Mouse (Mus musculus) effector memory CD4-positive, alpha-beta T cell, adult 7 months (primary cell): ENCODE results near the gene Sat1. TPM values are rescaled to one million over a fixed set of nuclear protein-coding genes. Genes with fewer than 3 reads are reported as not detected.

Source experiments
- polyA plus RNA-seq: library from polyadenylated mRNA; unstranded; fragments of 100-300 nt; shearing (Covaris generic); gene quantifications from one replicate; pipeline ENCODE4 v1.2.1, GENCODE M21; 2017

The Sat1 gene
- polyA plus RNA-seq: 279 TPM

GRCm38 (mm10) chrX:155216271-155216670 is at the start of gene Sat1:
TSS of gene Sat1 (minus strand) at chrX:155216449.

DNA sequence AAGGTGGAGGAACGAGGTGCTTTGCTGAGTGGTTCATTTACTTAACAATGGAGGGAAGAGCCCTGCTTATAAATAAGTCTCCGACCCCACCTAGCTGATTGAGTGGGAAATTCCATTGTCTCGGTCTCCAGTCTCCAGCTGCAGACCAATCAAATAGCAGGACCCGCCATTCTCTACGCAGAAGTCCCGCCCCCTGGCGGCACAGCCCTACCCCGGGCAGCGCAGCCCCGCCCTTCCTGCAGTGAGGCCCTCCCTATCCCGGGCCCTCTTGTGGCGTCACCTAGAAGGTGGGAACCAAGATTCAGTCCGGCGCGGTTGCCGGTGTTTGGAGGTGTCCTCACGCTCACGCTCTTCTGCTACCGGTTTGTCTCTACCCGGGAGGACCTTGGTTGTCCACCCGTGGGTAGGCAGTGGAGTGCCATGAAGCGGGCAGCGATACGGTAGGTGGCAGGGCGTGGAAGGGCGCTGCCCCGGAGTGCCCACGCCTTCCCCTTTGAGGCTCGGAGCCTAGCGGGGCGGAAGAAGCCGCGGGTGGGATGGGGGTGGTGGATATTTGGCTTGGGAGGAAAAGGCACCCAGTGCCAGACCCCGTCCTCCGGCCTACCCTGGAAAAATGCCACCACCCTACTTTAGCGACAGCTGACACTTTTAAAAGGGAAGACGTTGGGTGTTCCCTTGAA is 46.1 kb upstream of the Sat1 start, which contains the start of gene Acot9:
Gene Acot9, plus strand, starts transcription at position 209 of the 680 bp plus-strand sequence.

Other genes starting within 250 kb of the Sat1 start
- not detected for gene Magea8, start 220.6 kb downstream of the Sat1 start, polyA plus RNA-seq
- gene Magea5, start 153.3 kb downstream of the Sat1 start, polyA plus RNA-seq: not detected
- not detected for gene Magea1, start 126.7 kb downstream of the Sat1 start, polyA plus RNA-seq
- gene Magea2, start 122.8 kb downstream of the Sat1 start, polyA plus RNA-seq: not detected
- not detected for gene Cldn34b2, start 88.0 kb downstream of the Sat1 start, polyA plus RNA-seq
- gene Acot9, start 46.0 kb upstream of the Sat1 start, polyA plus RNA-seq: 59.5 TPM
- 24.6 TPM for gene Prdx4, start 124.3 kb upstream of the Sat1 start, polyA plus RNA-seq